Mouse (Mus musculus): ENCODE results near the gene Gstt4.

DNA sequence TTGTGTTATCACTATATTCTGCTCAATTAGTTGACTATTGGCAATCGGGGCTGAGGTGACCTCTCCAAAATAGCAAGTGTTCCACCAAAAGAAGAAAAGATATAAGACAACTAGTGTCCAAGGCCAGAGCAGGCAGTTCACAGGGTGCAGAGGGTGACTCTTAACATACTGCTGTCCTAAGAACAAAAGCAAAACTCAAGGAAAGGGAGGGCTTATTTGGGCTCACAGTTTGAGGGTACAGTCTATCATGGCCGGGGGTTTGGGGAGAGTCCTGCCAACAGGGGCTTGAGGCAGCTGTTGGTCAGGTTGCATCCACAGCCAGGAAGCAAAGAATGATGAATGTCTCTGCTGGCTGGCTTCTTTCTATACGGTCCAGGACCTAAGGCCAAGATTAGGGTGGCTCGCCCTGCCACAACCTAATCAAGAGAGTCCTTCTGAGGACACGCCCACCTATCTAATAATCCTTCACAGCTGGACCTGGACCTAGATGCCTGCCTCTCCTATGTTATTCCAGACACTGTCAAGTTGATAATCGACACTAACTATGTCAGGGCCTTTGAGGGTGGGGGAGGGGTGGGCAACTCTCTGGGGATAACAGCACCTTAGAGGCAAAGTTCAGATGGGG, 23.1 kb upstream of the Gstt4 start:
- TF ChIP-seq CTCF (IDR thresholded peaks at IDR 0.05; ENCODE audit: extremely low read depth, insufficient read depth, low read length) (no peak), POLR2A (IDR thresholded peaks at IDR 0.05; ENCODE audit: extremely low read depth, insufficient read depth, low read length) (no peak)
